Mouse (Mus musculus): ENCODE measurements at regions not wholly inside any gene's neighbourhood (a gene's known extent, or its start where the extent isn't known, plus 50 kb on each side); places are given as distances from the start of the nearest gene placed in this dataset.

- Histone ChIP-seq H3K9ac (peak overlapping the region; percentile 100), H3K4me2 (peak overlapping the region; percentile 72), H3K4me3 (peak overlapping the region; percentile 79), H3K27me3 (no peaks in the 10 kb centered on the region), H3K9me3 (no peaks in the 10 kb centered on the region), H3K27ac (peak overlapping the region; percentile 100), H3K36me3 (no peaks in the 10 kb centered on the region), H3K4me1 (replicated peaks) (no peaks in the 10 kb centered on the region)
- ATAC-seq (ENCODE audit: low FRiP score), result peak; percentile 16; the same call in 1 of the 2 replicates
- under 1% methylated on average over 11 of the region's 11 CpGs for WGBS
Measured at GRCm38 (mm10) chr13:83724995-83725394, 221.2 kb downstream of the Mef2c start.

- Histone ChIP-seq H3K9me3 (no peaks in the 10 kb centered on the region), H3K36me3 (no peaks in the 10 kb centered on the region), H3K4me1 (replicated peaks) (no peaks in the 10 kb centered on the region), H3K4me3 (peak overlapping the region; percentile 79), H3K9ac (peak overlapping the region; percentile 100), H3K27me3 (no peaks in the 10 kb centered on the region), H3K27ac (peak overlapping the region; percentile 100), H3K4me2 (peak overlapping the region; percentile 72)
- no peak for ATAC-seq (ENCODE audit: low FRiP score)
- 3% methylated on average over 13 of the region's 13 CpGs for WGBS
Measured at GRCm38 (mm10) chr13:83725831-83726230, 222.0 kb downstream of the Mef2c start.

- ATAC-seq (ENCODE audit: low FRiP score), result no peak
Measured at GRCm38 (mm10) chr13:83726346-83726975, 222.6 kb downstream of the Mef2c start.

GRCm38 (mm10) chr13:83727051-83727765, 223.4 kb downstream of the Mef2c start:
- Histone ChIP-seq H3K9ac (peak overlapping the region; percentile 100), H3K27me3 (no peaks in the 10 kb centered on the region), H3K36me3 (no peaks in the 10 kb centered on the region), H3K27ac (peak overlapping the region; percentile 100), H3K4me1 (replicated peaks) (no peaks in the 10 kb centered on the region), H3K4me3 (peak overlapping the region; percentile 79), H3K4me2 (peak overlapping the region; percentile 72), H3K9me3 (no peaks in the 10 kb centered on the region)
- under 1% methylated on average over 37 of the region's 38 CpGs for WGBS
- ATAC-seq (ENCODE audit: low FRiP score), result peak; percentile 61

More at GRCm38 (mm10) chr13:83726346-83726975, 222.6 kb downstream of the Mef2c start:
- H3K9me3 ChIP-seq, result no peaks in the 10 kb centered on the region
- H3K4me2 ChIP-seq, result peak overlapping the region; percentile 72
- no peaks in the 10 kb centered on the region for H3K27me3 ChIP-seq
- H3K4me3 ChIP-seq, result peak overlapping the region; percentile 79
- H3K4me1 ChIP-seq (replicated peaks), result no peaks in the 10 kb centered on the region
- peak overlapping the region; percentile 100 for H3K27ac ChIP-seq
- WGBS, result 3% methylated on average over 13 of the region's 13 CpGs
- H3K36me3 ChIP-seq, result no peaks in the 10 kb centered on the region
- peak overlapping the region; percentile 100 for H3K9ac ChIP-seq

GRCm38 (mm10) chr13:83727766-83728395, 224.0 kb downstream of the Mef2c start:
- Histone ChIP-seq H3K9ac (peak overlapping the region; percentile 100), H3K36me3 (0 out of 2 replicates have a peak, but pooled peaks cover 2% of the 10 kb centered on the region), H3K4me2 (peak overlapping the region; percentile 72), H3K27me3 (no peaks in the 10 kb centered on the region), H3K27ac (peak overlapping the region; percentile 100), H3K4me3 (peak overlapping the region; percentile 79), H3K4me1 (replicated peaks) (no peaks in the 10 kb centered on the region), H3K9me3 (no peaks in the 10 kb centered on the region)
- WGBS, result 4% methylated on average over 9 of the region's 9 CpGs
- ATAC-seq (ENCODE audit: low FRiP score), result no peak

- Histone ChIP-seq H3K4me3 (peak overlapping the region; percentile 79), H3K9me3 (no peaks in the 10 kb centered on the region), H3K36me3 (0 out of 2 replicates have a peak, but pooled peaks cover 2% of the 10 kb centered on the region), H3K27ac (peak overlapping the region; percentile 100), H3K27me3 (no peaks in the 10 kb centered on the region), H3K4me1 (replicated peaks) (no peaks in the 10 kb centered on the region), H3K4me2 (peak overlapping the region; percentile 72), H3K9ac (peak overlapping the region; percentile 100)
- no peak for ATAC-seq (ENCODE audit: low FRiP score)
- 4% methylated on average over 5 of the region's 5 CpGs for WGBS
Measured at GRCm38 (mm10) chr13:83728421-83729010, 224.7 kb downstream of the Mef2c start.

- peak; percentile 11 for ATAC-seq (ENCODE audit: low FRiP score)
- H3K27ac ChIP-seq, result peak overlapping the region; percentile 100
- WGBS, result under 1% methylated on average over 33 of the region's 33 CpGs
- H3K36me3 ChIP-seq, result 0 out of 2 replicates have a peak, but pooled peaks cover 2% of the 10 kb centered on the region
- peak overlapping the region; percentile 72 for H3K4me2 ChIP-seq
- peak overlapping the region; percentile 79 for H3K4me3 ChIP-seq
- H3K4me1 ChIP-seq (replicated peaks), result no peaks in the 10 kb centered on the region
- H3K9ac ChIP-seq, result peak overlapping the region; percentile 100
- H3K9me3 ChIP-seq, result no peaks in the 10 kb centered on the region
- H3K27me3 ChIP-seq, result no peaks in the 10 kb centered on the region
Measured at GRCm38 (mm10) chr13:83729331-83730009, 225.6 kb downstream of the Mef2c start.

- H3K9ac ChIP-seq, result peak overlapping the region; percentile 100
- WGBS, result under 1% methylated on average over 16 of the region's 16 CpGs
- 0 out of 2 replicates have a peak, but pooled peaks cover 2% of the 10 kb centered on the region for H3K36me3 ChIP-seq
- H3K4me3 ChIP-seq, result peak overlapping the region; percentile 79
- H3K27ac ChIP-seq, result peak overlapping the region; percentile 100
- peak overlapping the region; percentile 72 for H3K4me2 ChIP-seq
- H3K4me1 ChIP-seq (replicated peaks), result no peaks in the 10 kb centered on the region
- no peaks in the 10 kb centered on the region for H3K9me3 ChIP-seq
- peak; percentile 1; the same call in 1 of the 2 replicates for ATAC-seq (ENCODE audit: low FRiP score)
- H3K27me3 ChIP-seq, result no peaks in the 10 kb centered on the region
Measured at GRCm38 (mm10) chr13:83730155-83730712, 226.4 kb downstream of the Mef2c start.

GRCm38 (mm10) chr13:83730713-83731480, 227.1 kb downstream of the Mef2c start:
- Histone ChIP-seq H3K4me3 (peak overlapping the region; percentile 79), H3K27me3 (no peaks in the 10 kb centered on the region), H3K4me2 (peak overlapping the region; percentile 72), H3K9ac (peak overlapping the region; percentile 100), H3K27ac (peak overlapping the region; percentile 100), H3K4me1 (replicated peaks) (no peaks in the 10 kb centered on the region), H3K9me3 (no peaks in the 10 kb centered on the region), H3K36me3 (0 out of 2 replicates have a peak, but pooled peaks cover 2% of the 10 kb centered on the region)
- ATAC-seq (ENCODE audit: low FRiP score), result peak; percentile 70
- under 1% methylated on average over 84 of the region's 91 CpGs for WGBS

GRCm38 (mm10) chr13:83731481-83732006, 227.7 kb downstream of the Mef2c start:
- ATAC-seq (ENCODE audit: low FRiP score), result no peak
- WGBS, result 0% methylated on average over 9 of the region's 10 CpGs

More at GRCm38 (mm10) chr13:83731481-83732006, 227.7 kb downstream of the Mef2c start:
- Histone ChIP-seq H3K9me3 (no peaks in the 10 kb centered on the region), H3K4me1 (replicated peaks) (no peaks in the 10 kb centered on the region), H3K4me2 (peak overlapping the region; percentile 72), H3K27ac (peak overlapping the region; percentile 100), H3K27me3 (no peaks in the 10 kb centered on the region), H3K9ac (peak overlapping the region; percentile 100), H3K4me3 (peak overlapping the region; percentile 79), H3K36me3 (0 out of 2 replicates have a peak, but pooled peaks cover 2% of the 10 kb centered on the region)

Data from hindbrain, embryonic 13.5 days (tissue).